Mouse (Mus musculus) erythroblast, embryonic 14.5 days (primary cell): Measurements from ENCODE around the gene Ric8b.

Source experiments
- GATA1 ChIP-seq: IDR thresholded peaks from 2 replicates; pipeline ENCODE4 v1.6.1; 2012; ENCODE audit warnings: low read length, inconsistent platforms, mixed read lengths
- TAL1 ChIP-seq: IDR thresholded peaks from 3 replicates; pipeline ENCODE4 v1.6.1; 2012; ENCODE audit warnings: low read length, inconsistent platforms, mixed read lengths

DNA sequence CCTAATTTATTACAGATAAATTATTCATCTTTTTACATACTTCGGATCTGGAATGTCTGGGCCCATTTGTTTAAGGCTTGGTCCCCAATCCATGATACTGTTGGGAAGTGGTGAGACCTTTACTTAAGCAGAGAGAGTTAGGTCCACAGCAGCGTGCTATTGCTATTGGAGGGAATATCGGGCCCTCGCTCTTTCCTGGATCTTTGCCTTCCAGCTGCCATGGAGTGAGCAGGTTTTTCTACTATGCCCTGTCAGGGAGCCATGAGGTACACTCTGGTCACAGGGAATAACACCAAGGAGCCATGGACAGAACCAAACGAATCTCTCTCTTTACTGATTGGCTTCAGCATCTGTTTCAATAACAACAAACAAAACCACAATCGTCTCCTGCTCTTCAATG lies 1.9 kb upstream of the Ric8b start:
- TF ChIP-seq GATA1 (no peak), TAL1 (no peak)
